Mouse (Mus musculus): ENCODE measurements around the gene Aak1.
"Not testable (repeated sequence)": the region's sequence is repeated elsewhere in the genome, so short reads cannot be mapped to it uniquely, and the experiment has no call there.

Aak1 gene

GRCm38 (mm10) chr6:86839089-86839488 lies 10.2 kb upstream of the Aak1 start:
- DNase-seq (ENCODE audit: low read depth, low spot score), result peak; percentile 49

- no peak for DNase-seq (ENCODE audit: low read depth, low spot score)
Observed at GRCm38 (mm10) chr6:86841949-86842348, 7.4 kb upstream of the Aak1 start.

GRCm38 (mm10) chr6:86843636-86844035 lies 5.7 kb upstream of the Aak1 start:
- no peak for DNase-seq (ENCODE audit: low read depth, low spot score)

- no peak for DNase-seq (ENCODE audit: low read depth, low spot score)
Observed at GRCm38 (mm10) chr6:86846467-86846866, 2.9 kb upstream of the Aak1 start.

GRCm38 (mm10) chr6:86847816-86848215 lies 1.5 kb upstream of the Aak1 start:
- no peak for DNase-seq (ENCODE audit: low read depth, low spot score)

- DNase-seq (ENCODE audit: low read depth, low spot score), result no peak
Observed at GRCm38 (mm10) chr6:86848580-86848914, 770 bp upstream of the Aak1 start.

GRCm38 (mm10) chr6:86849692-86850445 lies 552 bp downstream of the Aak1 start:
- DNase-seq (ENCODE audit: low read depth, low spot score), result peak; percentile 50

- DNase-seq (ENCODE audit: low read depth, low spot score), result no peak
Observed at GRCm38 (mm10) chr6:86850588-86850987, 1.3 kb downstream of the Aak1 start.

- no peak for DNase-seq (ENCODE audit: low read depth, low spot score)
Observed at GRCm38 (mm10) chr6:86851561-86851960, 2.2 kb downstream of the Aak1 start.

- no peak for DNase-seq (ENCODE audit: low read depth, low spot score)
Observed at GRCm38 (mm10) chr6:86853928-86854327, 4.6 kb downstream of the Aak1 start.

- DNase-seq (ENCODE audit: low read depth, low spot score), result no peak
Observed at GRCm38 (mm10) chr6:86854941-86855340, 5.6 kb downstream of the Aak1 start.

- DNase-seq (ENCODE audit: low read depth, low spot score), result no peak
Observed at GRCm38 (mm10) chr6:86858606-86859005, 9.3 kb downstream of the Aak1 start.

- no peak for DNase-seq (ENCODE audit: low read depth, low spot score)
Observed at GRCm38 (mm10) chr6:86860732-86861463, 11.6 kb downstream of the Aak1 start.

- no peak for DNase-seq (ENCODE audit: low read depth, low spot score)
Observed at GRCm38 (mm10) chr6:86864358-86864757, 15.0 kb downstream of the Aak1 start.

GRCm38 (mm10) chr6:86870335-86870734 lies 21.0 kb downstream of the Aak1 start:
- no peak for DNase-seq (ENCODE audit: low read depth, low spot score)

- DNase-seq (ENCODE audit: low read depth, low spot score), result peak; percentile 12
Observed at GRCm38 (mm10) chr6:86871783-86872182, 22.5 kb downstream of the Aak1 start.

- no peak for DNase-seq (ENCODE audit: low read depth, low spot score)
Observed at GRCm38 (mm10) chr6:86874711-86875375, 25.5 kb downstream of the Aak1 start.

- no peak for DNase-seq (ENCODE audit: low read depth, low spot score)
Observed at GRCm38 (mm10) chr6:86876451-86876850, 27.1 kb downstream of the Aak1 start.

- not testable (repeated sequence) for DNase-seq (ENCODE audit: low read depth, low spot score)
Observed at GRCm38 (mm10) chr6:86878656-86879055, 29.3 kb downstream of the Aak1 start.

GRCm38 (mm10) chr6:86879314-86879713 lies 30.0 kb downstream of the Aak1 start:
- DNase-seq (ENCODE audit: low read depth, low spot score), result no peak

- no peak for DNase-seq (ENCODE audit: low read depth, low spot score)
Observed at GRCm38 (mm10) chr6:86884230-86884629, 34.9 kb downstream of the Aak1 start.

- DNase-seq (ENCODE audit: low read depth, low spot score), result no peak
Observed at GRCm38 (mm10) chr6:86884746-86885145, 35.4 kb downstream of the Aak1 start.
